Mouse (Mus musculus) kidney, postnatal 4 days (tissue): ENCODE measurements around the gene Cyb561d1.
"Not testable (repeated sequence)": the region's sequence is repeated elsewhere in the genome, so short reads cannot be mapped to it uniquely, and the experiment has no call there.

Experiments used
- DNase-seq, 2 experiments: peaks; one replicate each; pipeline ENCODE4 v3.0.0; 2021; ENCODE audit warnings: mixed read lengths in 2 of 2

Cyb561d1 gene

GRCm38 (mm10) chr3:108200329-108201323 lies at the start of gene Cyb561d1:
Gene Cyb561d1 (minus strand): TSS chr3:108201212.
- peak; percentile 97 to 98 for DNase-seq

DNA sequence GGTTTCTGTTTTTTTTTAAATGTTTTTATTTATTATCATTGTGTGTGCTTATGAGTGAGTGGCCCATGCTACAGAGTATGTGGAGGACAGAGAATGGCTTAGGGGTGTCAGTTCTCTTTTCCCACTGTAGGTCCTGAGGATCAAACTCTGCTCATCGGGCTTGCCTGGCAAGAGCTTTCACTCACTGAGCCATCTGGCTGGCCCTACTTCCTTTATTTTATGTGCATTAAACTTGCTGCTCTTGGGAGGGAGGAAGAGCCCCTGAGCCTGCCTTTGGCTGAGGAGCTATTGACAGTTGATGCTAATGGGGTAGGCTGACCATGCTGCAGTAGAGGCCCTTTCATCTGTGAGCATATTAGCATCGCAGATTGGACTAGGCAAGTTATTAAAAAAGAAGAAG lies 45.8 kb upstream of the Cyb561d1 start:
- DNase-seq = no peak

DNA sequence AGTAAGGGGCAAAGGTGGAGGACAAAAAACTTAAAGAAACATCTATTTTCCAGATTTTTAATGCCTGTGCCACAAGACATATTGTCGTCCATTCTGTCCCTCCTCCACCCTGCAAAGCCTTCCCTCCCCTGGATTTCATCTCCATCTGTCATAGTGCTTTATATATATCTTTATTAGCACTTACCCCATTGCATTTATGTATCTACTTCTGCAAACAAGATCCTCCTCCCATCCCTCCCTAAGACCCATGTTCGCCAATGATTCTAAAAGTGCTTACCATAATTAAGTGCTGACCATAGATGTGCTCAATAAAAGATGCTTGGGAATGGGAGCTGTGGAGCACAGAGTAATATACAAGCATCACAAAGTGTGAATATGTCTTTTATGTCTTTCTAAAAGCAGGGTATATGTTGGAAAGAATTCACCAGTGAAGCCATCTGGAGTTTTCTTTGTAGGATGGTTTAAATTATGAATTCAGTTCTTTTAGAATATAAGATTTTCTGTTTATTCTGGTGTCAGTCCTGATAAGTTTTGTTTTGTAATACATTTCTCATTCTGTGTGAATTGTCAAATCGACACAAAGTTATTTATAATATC lies 40.3 kb upstream of the Cyb561d1 start:
- DNase-seq = no peak

DNA sequence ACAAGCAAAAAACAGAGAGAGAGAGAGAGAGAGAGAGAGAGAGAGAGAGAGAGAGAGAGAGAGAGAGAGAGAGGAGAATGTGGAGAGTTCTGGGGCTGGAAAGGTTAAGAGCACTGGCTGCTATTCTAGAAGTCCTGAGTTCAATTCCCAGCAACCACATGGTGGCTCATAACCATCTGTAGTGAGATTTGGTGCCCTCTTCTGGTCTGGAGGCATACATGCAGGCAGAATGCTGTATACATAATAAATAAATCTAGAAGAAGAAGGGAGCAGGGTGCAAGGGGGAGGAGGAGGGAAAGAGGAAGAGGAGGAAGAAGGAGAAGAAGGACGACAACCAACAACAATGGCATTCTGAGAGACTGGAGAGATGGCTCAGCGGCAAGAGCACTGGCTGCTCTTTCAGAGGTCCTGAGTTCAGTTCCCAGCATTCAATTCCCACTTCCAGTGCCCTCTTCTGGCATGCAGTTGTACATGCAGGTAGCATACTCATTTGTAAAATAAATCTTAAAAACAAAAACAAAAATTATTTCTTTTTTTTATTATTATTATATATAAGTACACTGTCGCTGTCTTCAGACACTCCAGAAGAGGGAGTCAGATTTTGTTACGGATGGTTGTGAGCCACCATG lies 36.6 kb upstream of the Cyb561d1 start:
- not testable (repeated sequence) for DNase-seq

DNA sequence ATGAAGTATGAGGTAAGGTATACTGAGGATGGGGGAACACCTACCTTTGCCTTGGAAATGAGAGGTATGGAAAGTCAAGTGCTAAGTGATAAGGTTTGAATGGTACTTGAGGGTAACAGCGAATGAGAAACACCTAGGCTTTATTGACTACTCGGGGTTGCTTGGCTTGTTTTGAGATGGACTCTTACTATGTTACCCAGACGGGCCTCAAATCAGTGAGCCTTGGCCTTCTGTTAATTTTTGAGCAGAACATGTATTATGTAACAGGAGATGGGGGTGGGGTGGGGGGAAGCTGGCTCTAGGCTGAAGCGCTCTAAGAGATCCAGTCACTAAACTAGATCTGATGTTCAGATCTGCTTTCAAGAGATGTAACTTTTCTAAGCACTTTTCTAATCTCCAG lies 30.6 kb upstream of the Cyb561d1 start:
- DNase-seq = no peak

GRCm38 (mm10) chr3:108227521-108227920 lies 26.5 kb upstream of the Cyb561d1 start:
- DNase-seq = no peak

GRCm38 (mm10) chr3:108226558-108227350 lies 25.7 kb upstream of the Cyb561d1 start, which contains the start of gene Sypl2:
Gene Sypl2 (minus strand): TSS chr3:108226648.
- DNase-seq = peak; percentile 72 to 82

DNA sequence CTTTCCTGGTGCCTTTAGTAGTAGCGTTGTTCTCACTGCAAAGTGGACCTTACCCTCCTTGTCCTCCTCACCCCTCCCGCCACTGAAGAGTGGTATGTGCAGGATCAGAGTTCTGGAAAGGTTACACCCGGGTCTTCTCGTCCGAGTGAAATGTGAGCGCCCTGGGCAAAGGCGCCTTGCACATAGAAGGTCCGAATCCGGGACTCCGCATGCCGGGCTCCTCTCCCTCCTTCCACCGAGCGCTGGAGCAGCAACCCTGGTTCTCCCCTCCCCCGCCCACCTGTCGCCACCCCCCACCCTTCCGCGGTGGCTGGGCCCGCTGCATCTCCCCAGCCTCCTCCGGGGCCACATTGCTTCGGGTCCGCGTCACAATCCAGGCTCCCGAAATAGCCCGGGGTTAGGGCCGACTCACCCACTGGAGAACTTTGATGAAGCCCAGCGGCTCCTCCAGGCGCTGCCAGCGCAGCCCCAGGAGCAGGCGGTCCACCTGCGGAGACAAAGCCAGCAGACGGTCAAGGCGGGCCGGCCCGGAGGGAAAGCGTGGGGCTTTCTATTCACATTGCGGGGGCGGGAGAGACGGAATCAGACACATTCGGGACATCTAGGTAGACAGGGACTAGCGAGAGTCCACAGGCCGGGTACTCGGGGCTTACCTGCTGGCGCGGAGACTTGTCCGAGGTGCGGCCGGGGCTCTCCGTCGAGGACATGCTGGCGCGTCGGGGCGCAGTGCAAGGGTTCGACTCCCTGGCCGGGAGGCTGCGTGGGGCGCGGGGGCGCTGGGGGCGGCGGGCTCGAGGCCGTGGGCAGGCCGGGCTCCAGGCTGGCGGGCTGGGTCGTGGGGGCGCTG lies 24.9 kb upstream of the Cyb561d1 start:
- DNase-seq = peak; percentile 45 to 67

- no peak for DNase-seq
Observed at GRCm38 (mm10) chr3:108220661-108221060, 19.6 kb upstream of the Cyb561d1 start.

- peak; percentile 63 to 67 for DNase-seq
Observed at GRCm38 (mm10) chr3:108214734-108215133, 13.7 kb upstream of the Cyb561d1 start.

GRCm38 (mm10) chr3:108212406-108212805 lies 11.4 kb upstream of the Cyb561d1 start:
- peak in 1 of 2 experiments; percentile 43 for DNase-seq

- DNase-seq = no peak
Observed at GRCm38 (mm10) chr3:108211845-108212244, 10.8 kb upstream of the Cyb561d1 start.

DNA sequence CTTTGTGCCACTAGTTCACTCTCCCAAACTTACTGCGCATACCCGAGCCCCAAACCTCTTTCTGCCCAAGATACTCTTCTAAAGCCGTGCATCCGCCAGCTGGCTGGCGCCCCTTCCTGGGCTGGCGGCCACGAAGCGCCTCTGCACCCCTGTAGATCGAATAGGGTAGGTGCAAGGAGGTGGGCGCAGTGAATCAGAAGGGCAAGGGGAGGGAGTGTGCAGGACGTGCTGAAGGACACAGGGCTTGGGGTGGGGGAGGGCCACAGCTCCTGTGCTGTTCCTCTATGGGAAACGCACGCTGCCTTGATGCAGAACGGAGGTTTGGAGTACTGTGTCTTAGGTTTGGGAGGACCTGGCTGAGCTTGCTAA lies 9.7 kb upstream of the Cyb561d1 start, which contains the start of gene Atxn7l2:
TSS of gene Atxn7l2 (minus strand) at position 164 of the 369 bp plus-strand sequence.
- DNase-seq = peak; percentile 63 to 78

GRCm38 (mm10) chr3:108209946-108210770 lies 9.1 kb upstream of the Cyb561d1 start:
- DNase-seq = peak; percentile 93 to 96

- DNase-seq = no peak
Observed at GRCm38 (mm10) chr3:108209536-108209935, 8.5 kb upstream of the Cyb561d1 start.

DNA sequence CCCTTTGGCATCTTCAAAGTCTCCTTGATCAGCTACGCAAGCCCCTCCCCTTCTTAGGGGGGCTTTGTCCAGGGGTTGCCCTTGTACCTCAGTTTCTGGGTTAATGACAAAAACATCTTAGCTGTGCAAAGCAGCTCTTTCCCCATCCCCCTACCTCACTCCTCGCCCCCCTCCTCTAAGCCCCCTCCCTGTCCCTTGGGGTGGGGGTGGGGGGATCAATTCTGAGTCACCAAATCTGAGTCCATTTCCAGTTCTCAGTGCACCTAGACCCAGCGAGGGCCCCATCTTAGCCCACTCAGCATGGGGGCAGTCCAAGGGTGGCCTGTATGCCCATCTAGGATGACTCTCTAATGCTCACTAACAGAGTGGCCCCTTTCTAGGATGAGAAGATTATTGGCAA lies 8.0 kb upstream of the Cyb561d1 start:
- DNase-seq = no peak

DNA sequence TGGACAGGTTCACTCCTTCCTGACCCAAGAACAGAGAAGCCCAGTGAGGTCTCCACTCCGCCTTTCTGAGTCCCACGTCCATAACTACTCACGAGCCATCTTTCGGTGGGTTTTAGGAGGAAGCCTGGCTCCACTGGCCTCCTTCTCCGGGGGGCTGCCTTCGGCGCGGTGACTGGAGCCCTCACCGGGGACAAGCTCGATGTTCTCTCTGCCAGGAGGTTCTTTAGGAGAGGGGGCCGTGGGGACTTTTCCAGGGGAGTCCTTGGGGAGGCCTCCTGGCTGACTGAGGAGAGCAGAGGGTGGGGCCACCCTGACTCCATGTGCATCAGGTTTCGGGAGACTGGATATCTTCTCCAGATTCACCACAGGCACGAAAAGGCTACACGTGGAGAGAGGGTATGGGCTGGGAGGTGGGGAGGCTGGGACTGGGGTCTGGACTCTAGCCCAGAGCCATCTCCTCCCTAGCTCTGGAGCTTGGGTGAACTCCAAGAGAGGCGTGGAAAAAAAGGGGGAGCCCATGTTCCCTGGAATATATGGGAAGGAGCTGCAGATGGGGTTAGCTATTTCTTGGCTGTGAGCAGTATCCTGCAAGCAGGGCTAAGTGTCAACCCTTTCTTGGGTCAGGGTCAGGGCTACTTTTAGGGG lies 5.8 kb upstream of the Cyb561d1 start:
- peak; percentile 59 to 70 for DNase-seq

DNA sequence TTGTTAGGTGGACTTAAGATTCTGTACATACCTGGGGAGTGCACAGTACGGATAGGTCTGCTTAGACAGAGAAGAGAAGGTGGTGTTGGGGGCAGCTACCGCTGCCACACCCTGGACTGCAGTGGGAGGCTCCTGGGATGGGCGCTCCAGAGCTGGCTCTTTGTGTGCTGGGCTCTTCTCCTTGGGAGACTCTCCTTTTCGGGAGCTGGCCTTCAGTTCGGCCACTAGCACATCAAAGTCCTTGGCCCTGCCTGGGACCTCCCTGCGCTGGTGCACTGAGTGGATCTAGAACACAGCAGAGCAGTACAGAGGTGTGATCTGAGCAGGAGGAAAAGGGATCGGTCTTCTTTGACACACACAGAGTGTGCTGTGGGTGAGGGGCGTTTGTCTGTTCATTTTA lies 4.6 kb upstream of the Cyb561d1 start:
- DNase-seq = peak in 1 of 2 experiments; percentile 0

DNA sequence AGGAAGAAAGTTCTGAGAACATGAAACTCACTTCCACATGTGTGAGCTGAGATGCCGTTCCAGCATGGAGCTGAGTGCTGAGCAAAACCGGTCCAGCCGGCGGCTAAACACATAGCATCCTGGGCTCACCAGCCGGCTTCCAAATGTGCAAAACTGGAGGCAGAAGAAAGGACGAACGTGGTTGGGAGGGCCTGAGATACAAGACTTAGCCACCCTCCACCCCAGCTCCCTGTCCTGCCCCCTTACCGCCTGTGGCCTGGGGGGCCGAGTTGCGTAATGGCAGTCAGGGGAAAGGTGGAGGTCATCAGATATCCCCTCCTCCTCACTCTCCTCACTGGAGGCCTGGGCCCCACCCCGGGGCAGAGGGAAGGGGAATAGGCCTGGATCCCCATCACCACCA lies 3.5 kb upstream of the Cyb561d1 start:
- no peak for DNase-seq
